Mouse (Mus musculus) liver, adult 10 weeks (tissue): ENCODE data around the gene Dhx33. TPM values are rescaled to one million over a fixed set of nuclear protein-coding genes. Genes with fewer than 3 reads are reported as not detected.

ENCODE experiments used
- polyA plus RNA-seq: library from polyadenylated mRNA; stranded (reverse); fragments of 350-450 nt; fragmentation: Illumina TruSeq; extraction: RNeasy Lipid Tissue Mini Kit (QIAGEN cat#74804); gene quantifications from one replicate; pipeline ENCODE4 v1.2.3, GENCODE M21; 2014; ENCODE audit warnings: low read depth, low replicate concordance

Gene Dhx33
- polyA plus RNA-seq: 8.8 TPM

GRCm38 (mm10) chr11:71004316-71004773 lies at the start of gene Dhx33:
Dhx33 (minus strand) TSS chr11:71004437.

GRCm38 (mm10) chr11:71033163-71033761 lies 29.0 kb upstream of the Dhx33 start, which contains the start of gene 6330403K07Rik:
6330403K07Rik (minus strand) TSS chr11:71033513.

GRCm38 (mm10) chr11:71019201-71020068 lies 15.2 kb upstream of the Dhx33 start, which contains the start of the genes Mis12 and Derl2:
Mis12 (plus strand) TSS chr11:71019611.
Derl2 (minus strand) TSS chr11:71019841.

GRCm38 (mm10) chr11:70982557-70983228 lies 21.5 kb downstream of the Dhx33 start, which contains the start of gene C1qbp:
C1qbp (minus strand) TSS chr11:70983026.

GRCm38 (mm10) chr11:70969821-70970559 lies 34.2 kb downstream of the Dhx33 start, which contains the start of the genes Nup88 and Rpain:
Nup88 (minus strand) TSS chr11:70969973.
Rpain (plus strand) TSS chr11:70970213.

Other genes starting within 250 kb of the Dhx33 start
- 1.7 TPM for gene Zfp3, start 240.2 kb downstream of the Dhx33 start, polyA plus RNA-seq
- 2.3 TPM for gene Scimp, start 191.9 kb downstream of the Dhx33 start, polyA plus RNA-seq
- gene Rabep1, start 159.7 kb downstream of the Dhx33 start, polyA plus RNA-seq: 50.6 TPM
- gene Nup88, start 34.5 kb downstream of the Dhx33 start, polyA plus RNA-seq: 61.7 TPM
- gene Rpain, start 34.2 kb downstream of the Dhx33 start, polyA plus RNA-seq: 21.3 TPM
- gene C1qbp, start 21.4 kb downstream of the Dhx33 start, polyA plus RNA-seq: 138 TPM
- 25.8 TPM for gene Mis12, start 15.2 kb upstream of the Dhx33 start, polyA plus RNA-seq
- gene Derl2, start 15.4 kb upstream of the Dhx33 start, polyA plus RNA-seq: 117 TPM
- not detected for gene 6330403K07Rik, start 29.1 kb upstream of the Dhx33 start, polyA plus RNA-seq
- not detected for gene Nlrp1a, start 140.3 kb upstream of the Dhx33 start, polyA plus RNA-seq
- gene Nlrp1b, start 226.3 kb upstream of the Dhx33 start, polyA plus RNA-seq: 0.37 TPM